Mouse (Mus musculus): ENCODE data around the gene Cbx3.
"Not testable (repeated sequence)": the region's sequence is repeated elsewhere in the genome, so short reads cannot be mapped to it uniquely, and the experiment has no call there.

The Cbx3 gene

GRCm38 (mm10) chr6:51469715-51470310, 347 bp upstream of the Cbx3 start, which contains the start of gene Hnrnpa2b1:
Gene Hnrnpa2b1, minus strand, starts transcription at chr6:51469894.
- peak; percentile 100 for DNase-seq (ENCODE audit: low read depth, low spot score)

- no peak for DNase-seq (ENCODE audit: low read depth, low spot score)
Measured at GRCm38 (mm10) chr6:51471179-51471505, 982 bp downstream of the Cbx3 start.

GRCm38 (mm10) chr6:51471782-51472181, 1.6 kb downstream of the Cbx3 start:
- DNase-seq (ENCODE audit: low read depth, low spot score), result no peak

DNA sequence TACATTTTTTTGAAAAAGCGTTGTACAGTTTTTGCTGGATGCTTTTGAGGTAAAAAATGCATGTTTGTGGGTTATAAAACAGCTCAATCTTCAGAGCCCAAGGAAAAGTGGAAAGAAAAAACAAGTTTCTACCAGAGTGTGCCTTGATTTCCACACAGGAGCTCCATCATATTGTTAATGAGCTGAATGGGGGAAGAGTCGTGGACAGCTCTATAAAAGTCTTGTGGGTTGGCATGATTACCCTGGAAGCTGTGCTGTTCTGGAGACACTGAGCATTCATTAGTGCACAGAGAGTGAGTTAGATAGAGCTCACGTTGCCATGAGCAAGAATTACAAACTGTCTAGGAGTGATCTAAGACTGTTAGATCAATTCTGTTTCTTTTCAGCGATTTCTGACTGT, 2.1 kb downstream of the Cbx3 start:
- no peak for DNase-seq (ENCODE audit: low read depth, low spot score)

GRCm38 (mm10) chr6:51479136-51479731, 9.1 kb downstream of the Cbx3 start:
- no peak for DNase-seq (ENCODE audit: low read depth, low spot score)

DNA sequence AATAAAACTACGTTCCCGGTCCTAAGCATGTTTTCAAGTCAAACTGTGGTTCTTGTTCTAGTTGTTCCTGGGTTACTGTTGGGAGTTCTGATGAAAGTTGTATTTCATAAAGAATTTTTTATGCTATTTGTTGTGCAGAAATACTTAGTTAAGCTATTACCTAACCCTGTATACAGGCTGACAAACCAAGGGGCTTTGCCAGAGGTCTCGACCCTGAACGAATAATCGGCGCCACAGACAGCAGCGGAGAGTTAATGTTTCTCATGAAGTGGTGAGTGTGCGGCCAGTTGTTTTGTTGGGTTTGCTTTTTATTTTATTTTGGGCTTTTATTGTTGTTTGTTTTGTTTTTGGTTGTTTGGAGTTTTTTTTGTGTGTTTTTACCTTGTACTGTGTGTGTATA, 11.4 kb downstream of the Cbx3 start:
- no peak for DNase-seq (ENCODE audit: low read depth, low spot score)

DNA sequence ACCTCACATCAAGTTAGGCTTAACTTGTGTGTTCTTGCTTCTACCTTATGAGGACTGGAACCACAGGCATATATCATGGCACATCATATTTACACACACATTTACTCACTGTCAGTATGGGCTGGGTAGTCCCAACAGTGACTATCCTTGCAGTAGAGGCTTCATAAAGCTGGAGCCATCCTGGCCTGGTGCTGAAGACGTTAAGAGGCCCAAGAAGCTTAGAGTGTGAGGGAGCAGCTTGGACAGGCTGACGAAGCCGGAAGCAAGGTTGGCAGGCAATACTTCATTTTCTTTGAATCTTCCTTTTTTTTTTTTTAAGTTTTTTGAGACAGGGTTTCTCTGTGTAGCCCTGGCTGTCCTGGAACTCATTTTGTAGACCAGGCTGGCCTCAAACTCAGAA, 13.7 kb downstream of the Cbx3 start:
- DNase-seq (ENCODE audit: low read depth, low spot score), result no peak

GRCm38 (mm10) chr6:51484556-51484955, 14.4 kb downstream of the Cbx3 start:
- DNase-seq (ENCODE audit: low read depth, low spot score), result not testable (repeated sequence)

GRCm38 (mm10) chr6:51485646-51486045, 15.5 kb downstream of the Cbx3 start:
- DNase-seq (ENCODE audit: low read depth, low spot score), result no peak

DNA sequence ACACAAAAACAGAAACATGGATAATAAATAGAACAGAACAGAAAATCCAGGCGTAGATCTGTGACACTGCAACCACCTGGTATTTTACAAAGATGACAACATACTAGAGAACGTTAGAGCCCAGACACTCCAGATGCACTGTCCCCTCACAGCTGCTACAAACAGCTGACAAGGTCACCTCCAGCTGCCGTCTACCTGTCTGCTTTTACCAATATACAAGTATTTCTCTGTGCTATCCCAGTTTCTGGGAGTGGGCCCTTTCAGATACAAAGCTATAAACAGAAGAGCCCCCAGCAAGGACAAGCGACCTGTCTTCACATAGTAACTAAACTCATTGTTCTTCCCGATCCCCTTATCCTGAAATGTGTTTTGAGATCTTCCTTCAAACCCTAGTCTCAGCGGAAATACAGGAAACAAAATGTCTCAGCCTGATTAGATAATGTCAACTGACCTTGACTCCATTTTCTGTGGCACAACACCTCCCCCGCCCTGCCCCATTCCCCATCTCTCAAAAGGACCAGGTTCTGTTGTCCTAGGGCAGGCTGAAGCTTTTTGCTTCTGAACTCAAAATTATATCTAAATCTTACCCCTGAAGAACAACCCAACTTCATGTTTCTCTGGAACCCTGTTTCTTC, 16.0 kb downstream of the Cbx3 start:
- no peak for DNase-seq (ENCODE audit: low read depth, low spot score)

- DNase-seq (ENCODE audit: low read depth, low spot score), result no peak
Measured at GRCm38 (mm10) chr6:51486731-51487130, 16.6 kb downstream of the Cbx3 start.

- peak; percentile 89 for DNase-seq (ENCODE audit: low read depth, low spot score)
Measured at GRCm38 (mm10) chr6:51489787-51490186, 19.6 kb downstream of the Cbx3 start.

DNA sequence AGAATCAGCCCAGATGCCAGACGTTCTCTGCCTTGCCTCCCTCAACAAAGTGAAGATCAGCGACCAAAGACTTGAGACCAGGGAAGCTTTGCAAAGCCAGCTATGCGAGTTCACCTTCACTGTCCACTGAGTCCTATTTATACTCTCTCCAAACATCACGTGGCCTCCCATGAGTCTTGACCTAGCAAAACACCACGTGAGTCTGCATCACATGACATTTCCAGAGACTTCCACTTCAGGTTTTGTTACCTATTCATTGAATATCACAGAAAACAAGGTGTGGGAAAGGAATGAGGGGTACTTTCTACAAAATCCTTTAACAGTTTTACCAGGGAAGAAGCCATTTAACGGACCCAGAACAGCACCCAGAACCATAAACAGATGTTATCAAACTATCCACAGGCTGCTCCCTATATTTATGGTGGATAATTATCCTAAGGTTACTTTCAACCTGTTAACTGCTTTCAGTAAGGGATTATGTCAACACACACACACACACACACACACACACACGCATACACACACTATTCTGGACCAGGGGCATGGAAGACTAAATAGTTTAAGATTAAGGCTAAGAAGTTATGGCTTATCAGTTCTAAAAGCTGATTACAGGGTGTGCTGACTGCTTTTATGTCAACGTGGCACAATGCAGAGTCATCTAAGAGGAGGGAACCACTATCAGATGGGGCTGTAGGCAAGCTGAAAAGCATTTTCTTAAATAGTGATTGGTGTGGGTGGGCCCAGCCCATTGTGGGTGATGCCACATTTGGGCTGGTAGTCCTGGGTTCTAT, 27.4 kb downstream of the Cbx3 start:
- no peak for DNase-seq (ENCODE audit: low read depth, low spot score)

GRCm38 (mm10) chr6:51505671-51506070, 35.5 kb downstream of the Cbx3 start:
- no peak for DNase-seq (ENCODE audit: low read depth, low spot score)

DNA sequence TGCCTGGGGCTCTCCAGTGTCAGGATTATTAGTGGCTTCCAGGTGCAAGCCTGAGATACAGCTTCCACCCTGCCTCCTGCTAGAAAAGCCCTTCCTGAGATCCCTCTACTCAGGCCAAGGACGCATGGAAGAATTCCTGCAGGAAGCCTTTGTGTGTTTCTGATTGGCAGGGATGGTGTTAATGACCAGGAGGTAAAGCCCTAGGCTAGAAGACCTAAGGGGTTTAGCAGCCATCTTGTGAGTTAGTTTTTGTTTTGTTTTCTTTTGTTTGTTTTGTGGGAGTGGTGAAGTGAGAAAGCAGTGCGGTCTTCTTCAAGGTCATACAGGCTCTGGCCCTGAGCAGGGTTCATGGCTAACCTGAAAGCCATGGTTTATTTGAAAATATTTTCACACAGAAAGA, 37.4 kb downstream of the Cbx3 start:
- DNase-seq (ENCODE audit: low read depth, low spot score), result no peak

GRCm38 (mm10) chr6:51508750-51509648, 38.8 kb downstream of the Cbx3 start:
- peak; percentile 71 for DNase-seq (ENCODE audit: low read depth, low spot score)

- peak; percentile 42 for DNase-seq (ENCODE audit: low read depth, low spot score)
Measured at GRCm38 (mm10) chr6:51510094-51510493, 39.9 kb downstream of the Cbx3 start.

GRCm38 (mm10) chr6:51510946-51511345, 40.8 kb downstream of the Cbx3 start:
- DNase-seq (ENCODE audit: low read depth, low spot score), result no peak

GRCm38 (mm10) chr6:51513745-51514144, 43.6 kb downstream of the Cbx3 start:
- DNase-seq (ENCODE audit: low read depth, low spot score), result no peak

- no peak for DNase-seq (ENCODE audit: low read depth, low spot score)
Measured at GRCm38 (mm10) chr6:51514860-51515259, 44.7 kb downstream of the Cbx3 start.

DNA sequence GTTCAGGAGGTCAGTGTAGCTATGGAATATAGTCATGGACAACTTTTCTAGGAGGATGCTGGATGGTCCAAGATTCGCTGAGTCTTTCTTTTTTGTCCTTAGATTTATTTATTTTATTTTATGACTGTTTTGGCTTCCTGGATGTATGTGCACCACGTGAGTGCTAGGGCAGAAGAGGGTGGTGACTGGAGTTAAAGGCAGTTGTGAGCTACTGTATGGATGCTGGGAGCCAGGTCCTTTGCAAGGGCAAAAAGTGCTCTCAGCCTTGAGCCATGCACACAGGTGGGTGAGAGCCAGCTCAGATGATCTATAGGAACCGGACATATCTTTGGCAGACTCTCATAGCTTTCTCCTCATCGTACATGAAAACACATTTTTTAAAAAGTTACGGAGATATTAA, 53.1 kb downstream of the Cbx3 start:
- no peak for DNase-seq (ENCODE audit: low read depth, low spot score)

Data from skeletal muscle tissue, adult 2 months (tissue).